Mouse (Mus musculus): ENCODE measurements around the gene Rpp21.
"Not testable (repeated sequence)": the region's sequence is repeated elsewhere in the genome, so short reads cannot be mapped to it uniquely, and the experiment has no call there.

The Rpp21 gene

GRCm38 (mm10) chr17:36235300-36235699 is 22.6 kb downstream of the Rpp21 start:
- ATAC-seq (ENCODE audit: low TSS enrichment) = not testable (repeated sequence)

- ATAC-seq (ENCODE audit: low TSS enrichment) = no peak
Measured at GRCm38 (mm10) chr17:36233572-36233971, 24.3 kb downstream of the Rpp21 start.

DNA sequence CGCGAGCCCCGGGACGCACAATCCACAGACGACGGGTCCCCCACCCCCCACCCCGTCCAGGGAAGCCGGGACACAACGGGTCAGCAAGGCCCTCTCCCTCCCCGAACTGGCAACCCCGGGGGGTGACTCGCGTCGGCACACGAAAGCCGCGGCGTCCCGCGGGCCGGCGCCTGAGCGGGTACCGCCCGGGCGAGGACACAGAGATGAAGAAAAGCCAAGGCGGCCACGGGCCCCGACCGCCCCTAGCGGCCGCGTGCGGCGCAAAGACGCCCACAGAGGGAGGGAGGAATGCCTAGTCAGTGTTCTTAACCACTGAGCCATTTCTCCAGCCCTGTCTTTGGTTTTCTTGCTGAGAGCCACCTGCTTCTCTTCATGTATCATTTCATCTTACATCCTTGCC is 26.6 kb downstream of the Rpp21 start:
- no peak for ATAC-seq (ENCODE audit: low TSS enrichment)

DNA sequence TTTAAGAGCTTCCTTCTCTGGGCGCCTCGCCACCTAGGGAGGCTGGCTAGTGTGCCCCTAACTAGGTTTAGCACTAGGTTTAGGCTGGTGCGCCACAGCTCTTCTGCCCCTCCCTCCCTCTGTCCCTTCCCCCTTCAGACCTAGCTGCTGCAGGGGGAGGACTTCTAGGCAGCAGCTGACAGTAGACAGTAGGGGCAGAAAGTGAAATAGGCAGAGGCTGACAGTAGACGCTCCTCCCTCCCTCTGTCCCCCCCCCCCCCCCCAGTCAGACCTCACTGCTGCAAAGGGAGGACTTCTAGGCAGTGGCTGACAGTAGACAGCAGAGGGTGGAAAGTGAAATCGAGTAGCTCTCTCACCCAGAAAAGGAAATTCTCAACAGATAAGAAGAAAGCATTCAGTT is 28.8 kb downstream of the Rpp21 start:
- ATAC-seq (ENCODE audit: low TSS enrichment) = no peak

GRCm38 (mm10) chr17:36226921-36227320 is 30.9 kb downstream of the Rpp21 start:
- ATAC-seq (ENCODE audit: low TSS enrichment) = no peak

DNA sequence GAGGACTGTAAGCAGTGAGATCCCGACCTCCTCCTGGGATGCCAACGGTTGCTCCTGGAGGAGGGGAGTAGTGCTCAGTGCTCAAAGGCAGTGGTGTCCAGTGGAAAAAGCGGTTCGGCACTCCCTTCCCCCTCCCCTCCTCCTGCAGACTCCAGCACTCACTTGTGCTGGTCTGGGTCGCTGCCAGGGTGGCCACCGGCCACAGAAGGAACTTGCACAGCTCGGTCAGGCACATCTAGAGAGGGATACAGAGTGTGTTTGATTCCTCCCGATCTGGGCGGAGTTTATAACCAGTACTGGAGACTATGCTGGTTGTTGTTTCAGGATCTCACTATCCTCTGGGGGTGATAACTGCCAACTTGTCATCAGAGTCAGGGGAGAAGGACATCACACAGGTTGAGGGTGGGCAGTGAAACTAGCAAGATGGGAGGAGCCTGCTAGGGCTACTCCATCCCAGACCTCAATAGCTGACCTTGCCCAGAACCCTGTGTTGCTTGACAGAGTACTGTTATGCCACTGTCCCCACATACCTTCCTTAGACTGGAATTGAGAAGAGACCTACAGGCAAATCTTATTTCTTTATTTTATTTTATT is 32.5 kb downstream of the Rpp21 start:
- ATAC-seq (ENCODE audit: low TSS enrichment) = no peak

GRCm38 (mm10) chr17:36224451-36224850 is 33.4 kb downstream of the Rpp21 start:
- no peak for ATAC-seq (ENCODE audit: low TSS enrichment)

DNA sequence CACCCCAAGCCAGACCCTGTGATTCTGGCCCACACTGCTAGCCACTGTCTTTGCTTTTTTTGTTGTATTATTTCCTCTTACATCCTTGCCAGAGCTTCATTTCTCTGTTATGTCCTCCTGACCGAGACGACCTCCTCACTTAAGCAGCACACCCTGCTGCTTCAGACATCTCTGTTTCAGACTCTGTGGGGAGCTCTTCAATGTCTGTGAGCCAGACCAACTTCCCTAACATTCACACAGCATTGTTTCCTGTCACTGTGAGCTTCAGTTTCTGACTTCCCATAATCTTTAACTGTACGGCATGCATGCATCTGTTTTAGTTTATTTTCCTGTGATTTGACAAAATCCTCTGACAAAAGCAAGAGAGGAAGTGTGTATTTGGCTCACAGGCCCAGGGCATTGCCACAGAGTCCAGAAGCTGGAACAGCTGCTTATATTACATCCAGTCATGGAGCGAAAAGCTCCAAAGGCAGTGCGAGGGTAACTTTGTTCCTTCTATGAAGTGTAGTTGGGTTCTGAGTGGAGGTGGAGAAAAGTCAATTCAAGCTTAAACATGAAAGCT is 39.2 kb downstream of the Rpp21 start:
- no peak for ATAC-seq (ENCODE audit: low TSS enrichment)

DNA sequence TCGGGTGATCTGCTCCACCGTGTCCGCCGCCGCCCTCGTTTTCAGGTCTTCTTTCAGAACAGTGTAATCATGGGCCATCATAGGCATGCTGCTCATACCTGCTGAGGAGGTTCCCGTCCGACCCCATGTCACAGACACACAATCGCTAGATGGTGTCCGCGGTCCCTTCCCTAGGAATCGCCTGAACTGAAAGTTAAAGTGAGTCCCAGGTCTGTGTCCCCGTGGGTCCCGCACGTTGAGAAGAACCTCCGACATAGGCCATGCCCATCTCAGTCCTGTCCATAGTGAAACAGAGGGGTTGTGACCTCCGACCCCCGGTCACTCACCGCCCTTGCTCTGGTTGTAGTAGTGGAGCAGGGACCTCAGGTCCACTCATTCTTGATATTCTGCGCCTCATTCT is 42.3 kb downstream of the Rpp21 start:
- ATAC-seq (ENCODE audit: low TSS enrichment) = no peak

- ATAC-seq (ENCODE audit: low TSS enrichment) = no peak
Measured at GRCm38 (mm10) chr17:36206846-36207245, 51.0 kb downstream of the Rpp21 start.

GRCm38 (mm10) chr17:36205862-36206261 is 52.0 kb downstream of the Rpp21 start:
- no peak for ATAC-seq (ENCODE audit: low TSS enrichment)

Measured in frontal cortex, adult (tissue).